Mouse (Mus musculus): Measurements from ENCODE around the gene Nudcd3. TPM values are rescaled to one million over a fixed set of nuclear protein-coding genes. Genes with fewer than 3 reads are reported as not detected.

Gene Nudcd3
- polyA plus RNA-seq, 1 experiment from 2014 or later, result 47.9 TPM

DNA sequence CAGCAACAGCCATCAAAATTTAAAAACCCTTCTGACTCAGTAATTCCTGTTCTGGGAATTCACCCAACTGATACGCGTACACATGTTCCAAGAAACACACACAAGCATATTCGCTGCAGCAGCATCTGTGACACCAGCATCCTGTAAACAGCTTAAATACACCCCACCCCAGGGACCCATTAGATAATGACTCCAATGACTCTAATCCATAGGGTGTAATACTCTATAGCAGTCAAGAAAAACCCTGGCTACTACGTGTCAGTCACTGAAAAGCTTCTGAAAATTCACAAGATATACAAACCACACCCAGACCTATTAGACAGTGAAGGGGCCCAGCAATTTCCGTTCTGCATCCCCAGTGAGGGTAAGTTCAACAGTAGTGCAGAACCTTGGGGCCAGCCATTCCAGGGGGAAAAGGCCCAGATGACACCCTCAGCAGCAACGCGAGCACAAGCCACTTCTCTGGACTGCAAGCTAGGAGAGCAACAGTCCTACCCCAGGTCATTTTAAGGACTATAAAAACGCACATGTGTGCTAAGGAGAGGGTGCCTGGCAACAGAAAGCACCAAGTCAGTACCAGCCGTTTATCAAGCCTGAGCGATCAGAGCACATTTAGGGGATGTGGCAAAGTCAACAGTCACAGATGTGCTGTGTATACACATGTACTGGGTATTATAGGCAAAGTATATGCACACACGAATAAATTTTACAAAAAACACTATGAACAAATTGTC is 15.8 kb downstream of the Nudcd3 start:
- ATAC-seq (replicated peaks; ENCODE audit: low FRiP score), result no peak
- no peak overlapping the region for H3K9ac ChIP-seq (ENCODE audit: low read length)
- DNase-seq (ENCODE audit: low spot score), result no peak
- no peaks in the 10 kb centered on the region for H3K9me3 ChIP-seq (ENCODE audit: control insufficient read depth, low read length)
- no peak overlapping the region for H3K27ac ChIP-seq (ENCODE audit: low read depth, low read length)
- H3K4me1 ChIP-seq (replicated peaks; ENCODE audit: control insufficient read depth, insufficient read depth, low read length), result no peaks in the 10 kb centered on the region
- H3K36me3 ChIP-seq (ENCODE audit: control insufficient read depth, insufficient read depth, low read length), result no peaks in the 10 kb centered on the region; the same call in 1 of the 2 replicates
- H3K4me3 ChIP-seq (ENCODE audit: low read depth, low read length), result no peak overlapping the region
- H3K27me3 ChIP-seq (ENCODE audit: control insufficient read depth, insufficient read depth, low read length), result no peaks in the 10 kb centered on the region
- WGBS, result 81% methylated on average over 11 of the region's 11 CpGs
- H3K4me2 ChIP-seq (ENCODE audit: low read depth, low read length, severe bottlenecking), result no peak overlapping the region

DNA sequence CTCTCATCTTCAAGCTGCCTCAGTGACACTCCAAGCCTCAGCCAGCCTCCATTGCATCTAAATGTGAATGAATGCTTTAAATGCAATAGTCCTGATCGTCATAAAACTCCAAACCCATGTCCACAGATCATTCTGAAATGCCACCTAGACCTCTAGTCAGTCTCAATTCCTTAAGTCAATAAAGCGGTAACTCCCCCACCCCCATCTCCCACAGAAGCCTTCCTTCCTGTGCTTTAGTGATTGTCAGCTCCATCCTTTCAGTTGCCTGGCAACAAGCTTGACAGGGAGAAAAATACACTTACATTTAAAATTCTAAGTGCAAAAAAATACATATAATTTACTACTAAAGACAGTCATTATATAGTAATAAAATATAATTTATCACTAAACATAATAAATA is 17.0 kb downstream of the Nudcd3 start:
- ATAC-seq (replicated peaks; ENCODE audit: low FRiP score), result no peak
- H3K4me3 ChIP-seq (ENCODE audit: low read depth, low read length), result no peak overlapping the region

GRCm38 (mm10) chr11:6180811-6181399 is 19.3 kb downstream of the Nudcd3 start:
- no peak overlapping the region for H3K9ac ChIP-seq (ENCODE audit: low read length)
- H3K4me3 ChIP-seq (ENCODE audit: low read depth, low read length), result no peak overlapping the region
- DNase-seq (ENCODE audit: low spot score), result no peak
- H3K36me3 ChIP-seq (ENCODE audit: control insufficient read depth, insufficient read depth, low read length), result no peaks in the 10 kb centered on the region
- H3K9me3 ChIP-seq (ENCODE audit: control insufficient read depth, low read length), result no peaks in the 10 kb centered on the region
- 55% methylated on average over 6 of the region's 6 CpGs for WGBS
- H3K4me1 ChIP-seq (replicated peaks; ENCODE audit: control insufficient read depth, insufficient read depth, low read length), result peaks cover 9% of the 10 kb centered on the region
- H3K27me3 ChIP-seq (ENCODE audit: control insufficient read depth, insufficient read depth, low read length), result no peaks in the 10 kb centered on the region
- no peak for ATAC-seq (replicated peaks; ENCODE audit: low FRiP score)
- no peak overlapping the region for H3K27ac ChIP-seq (ENCODE audit: low read depth, low read length)
- H3K4me2 ChIP-seq (ENCODE audit: low read depth, low read length, severe bottlenecking), result no peak overlapping the region

More for the DNA sequence above, 17.0 kb downstream of the Nudcd3 start:
- Histone ChIP-seq H3K27ac (ENCODE audit: low read depth, low read length) (no peak overlapping the region), H3K27me3 (ENCODE audit: control insufficient read depth, insufficient read depth, low read length) (no peaks in the 10 kb centered on the region), H3K4me1 (replicated peaks; ENCODE audit: control insufficient read depth, insufficient read depth, low read length) (peaks cover 4% of the 10 kb centered on the region), H3K9ac (ENCODE audit: low read length) (no peak overlapping the region), H3K9me3 (ENCODE audit: control insufficient read depth, low read length) (no peaks in the 10 kb centered on the region), H3K4me2 (ENCODE audit: low read depth, low read length, severe bottlenecking) (no peak overlapping the region), H3K36me3 (ENCODE audit: control insufficient read depth, insufficient read depth, low read length) (no peaks in the 10 kb centered on the region)
- no peak for DNase-seq (ENCODE audit: low spot score)
- WGBS, result 80% methylated on average over 2 of the region's 2 CpGs

- DNase-seq (ENCODE audit: low spot score) (no peak), ATAC-seq (replicated peaks; ENCODE audit: low FRiP score) (no peak)
- Histone ChIP-seq H3K4me2 (ENCODE audit: low read depth, low read length, severe bottlenecking) (no peak overlapping the region), H3K27ac (ENCODE audit: low read depth, low read length) (no peak overlapping the region), H3K4me3 (ENCODE audit: low read depth, low read length) (no peak overlapping the region), H3K27me3 (ENCODE audit: control insufficient read depth, insufficient read depth, low read length) (no peaks in the 10 kb centered on the region), H3K9ac (ENCODE audit: low read length) (no peak overlapping the region), H3K9me3 (ENCODE audit: control insufficient read depth, low read length) (no peaks in the 10 kb centered on the region), H3K4me1 (replicated peaks; ENCODE audit: control insufficient read depth, insufficient read depth, low read length) (peaks cover 9% of the 10 kb centered on the region), H3K36me3 (ENCODE audit: control insufficient read depth, insufficient read depth, low read length) (no peaks in the 10 kb centered on the region)
- WGBS, result 17% methylated on average over 8 of the region's 8 CpGs
Observed at GRCm38 (mm10) chr11:6179194-6179593, 21.0 kb downstream of the Nudcd3 start.

DNA sequence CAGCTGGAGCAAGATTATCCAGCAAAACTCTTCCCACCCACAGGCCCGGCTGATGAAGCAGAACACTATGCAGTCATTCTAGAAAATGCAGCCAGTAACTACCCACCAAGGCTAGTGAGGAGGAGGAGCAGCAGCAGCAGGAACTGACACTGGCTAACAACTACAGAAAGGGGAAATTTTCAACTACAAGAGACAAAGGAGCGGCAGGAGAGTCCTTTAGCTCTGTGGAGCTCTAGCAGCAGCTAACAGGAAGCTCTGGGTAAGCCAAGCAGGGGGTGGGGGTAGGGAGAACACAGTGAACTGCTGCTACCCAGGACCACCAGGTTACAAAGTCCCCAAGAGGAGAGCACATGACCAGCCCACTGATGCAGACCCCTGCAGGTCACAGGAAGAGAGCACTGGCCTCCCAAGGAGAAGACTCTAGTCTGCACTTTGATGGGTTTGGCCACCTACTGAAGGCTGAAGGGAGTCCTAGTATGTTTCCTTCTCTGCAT is 21.5 kb downstream of the Nudcd3 start:
- H3K9ac ChIP-seq (ENCODE audit: low read length), result no peak overlapping the region
- no peaks in the 10 kb centered on the region for H3K9me3 ChIP-seq (ENCODE audit: control insufficient read depth, low read length)
- no peaks in the 10 kb centered on the region for H3K27me3 ChIP-seq (ENCODE audit: control insufficient read depth, insufficient read depth, low read length)
- peaks cover 9% of the 10 kb centered on the region for H3K4me1 ChIP-seq (replicated peaks; ENCODE audit: control insufficient read depth, insufficient read depth, low read length)
- WGBS, result 12% methylated on average over 2 of the region's 2 CpGs
- no peak overlapping the region for H3K4me3 ChIP-seq (ENCODE audit: low read depth, low read length)
- H3K27ac ChIP-seq (ENCODE audit: low read depth, low read length), result no peak overlapping the region
- DNase-seq (ENCODE audit: low spot score) (no peak), ATAC-seq (replicated peaks; ENCODE audit: low FRiP score) (no peak)
- no peak overlapping the region for H3K4me2 ChIP-seq (ENCODE audit: low read depth, low read length, severe bottlenecking)
- H3K36me3 ChIP-seq (ENCODE audit: control insufficient read depth, insufficient read depth, low read length), result no peaks in the 10 kb centered on the region

GRCm38 (mm10) chr11:6177781-6178420 is 22.3 kb downstream of the Nudcd3 start:
- Histone ChIP-seq H3K9ac (ENCODE audit: low read length) (no peak overlapping the region), H3K27ac (ENCODE audit: low read depth, low read length) (no peak overlapping the region), H3K4me2 (ENCODE audit: low read depth, low read length, severe bottlenecking) (no peak overlapping the region), H3K27me3 (ENCODE audit: control insufficient read depth, insufficient read depth, low read length) (no peaks in the 10 kb centered on the region), H3K9me3 (ENCODE audit: control insufficient read depth, low read length) (no peaks in the 10 kb centered on the region), H3K36me3 (ENCODE audit: control insufficient read depth, insufficient read depth, low read length) (no peaks in the 10 kb centered on the region), H3K4me1 (replicated peaks; ENCODE audit: control insufficient read depth, insufficient read depth, low read length) (peaks cover 9% of the 10 kb centered on the region), H3K4me3 (ENCODE audit: low read depth, low read length) (no peak overlapping the region)
- DNase-seq (ENCODE audit: low spot score), result no peak
- no peak for ATAC-seq (replicated peaks; ENCODE audit: low FRiP score)
- WGBS, result 61% methylated on average over 8 of the region's 8 CpGs

DNA sequence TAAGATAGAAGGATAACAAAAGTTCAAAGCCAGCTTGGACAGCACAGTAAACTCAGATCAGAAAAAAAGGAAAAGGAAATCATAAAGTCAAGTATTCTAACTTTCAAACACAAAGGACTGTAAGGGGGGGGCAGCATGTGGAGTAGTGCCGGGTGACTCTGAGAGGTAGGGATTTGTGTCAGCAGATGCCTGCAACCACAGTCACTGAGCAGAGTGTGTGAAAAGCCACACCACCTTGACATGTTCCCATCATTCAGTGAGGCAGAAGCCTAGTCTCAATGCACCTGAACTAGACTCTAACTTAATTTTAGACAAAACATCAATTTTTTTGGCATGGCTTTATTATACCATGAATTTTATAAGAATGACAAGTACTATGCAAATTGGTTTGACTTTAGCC is 24.7 kb downstream of the Nudcd3 start:
- DNase-seq (ENCODE audit: low spot score) (no peak), ATAC-seq (replicated peaks; ENCODE audit: low FRiP score) (no peak)
- no peak overlapping the region for H3K4me2 ChIP-seq (ENCODE audit: low read depth, low read length, severe bottlenecking)
- no peaks in the 10 kb centered on the region for H3K9me3 ChIP-seq (ENCODE audit: control insufficient read depth, low read length)
- no peak overlapping the region for H3K9ac ChIP-seq (ENCODE audit: low read length)
- H3K4me1 ChIP-seq (replicated peaks; ENCODE audit: control insufficient read depth, insufficient read depth, low read length), result peaks cover 9% of the 10 kb centered on the region
- no peak overlapping the region for H3K4me3 ChIP-seq (ENCODE audit: low read depth, low read length)
- no peak overlapping the region for H3K27ac ChIP-seq (ENCODE audit: low read depth, low read length)
- WGBS, result 85% methylated on average over 1 of the region's 1 CpGs
- H3K27me3 ChIP-seq (ENCODE audit: control insufficient read depth, insufficient read depth, low read length), result no peaks in the 10 kb centered on the region
- no peaks in the 10 kb centered on the region for H3K36me3 ChIP-seq (ENCODE audit: control insufficient read depth, insufficient read depth, low read length)

- Histone ChIP-seq H3K9ac (ENCODE audit: low read length) (no peak overlapping the region), H3K27me3 (ENCODE audit: control insufficient read depth, insufficient read depth, low read length) (no peaks in the 10 kb centered on the region), H3K9me3 (ENCODE audit: control insufficient read depth, low read length) (no peaks in the 10 kb centered on the region), H3K4me2 (ENCODE audit: low read depth, low read length, severe bottlenecking) (no peak overlapping the region), H3K27ac (ENCODE audit: low read depth, low read length) (no peak overlapping the region), H3K4me1 (replicated peaks; ENCODE audit: control insufficient read depth, insufficient read depth, low read length) (peaks cover 9% of the 10 kb centered on the region), H3K4me3 (ENCODE audit: low read depth, low read length) (no peak overlapping the region), H3K36me3 (ENCODE audit: control insufficient read depth, insufficient read depth, low read length) (no peaks in the 10 kb centered on the region)
- WGBS, result 90% methylated on average over 7 of the region's 7 CpGs
- no peak for ATAC-seq (replicated peaks; ENCODE audit: low FRiP score)
- DNase-seq (ENCODE audit: low spot score), result no peak
Observed at GRCm38 (mm10) chr11:6174719-6175118, 25.5 kb downstream of the Nudcd3 start.

Measured in forebrain, embryonic 11.5 days (tissue).